Mouse (Mus musculus) lung, postnatal 0 days (tissue): Measurements from ENCODE around the gene Ttll3. TPM values are rescaled to one million over a fixed set of nuclear protein-coding genes. Genes with fewer than 3 reads are reported as not detected.

ENCODE experiments used
- ATAC-seq: fragments of 200-750 bp; cut with Nextera tagmentation; 2 replicates; pipeline ENCODE4 v1.8.0; 2017; ENCODE audit warnings: moderate library complexity
- DNase-seq: peaks from one replicate; pipeline ENCODE4 v3.0.0-alpha.2; 2016; ENCODE audit warnings: low spot score
- H3K27ac ChIP-seq: fragments of 300-500 bp; sonication (generic); 2 replicates; pipeline ENCODE4 v1.5.1; 2014; ENCODE audit warnings: antibody characterized with exemption, mild to moderate bottlenecking, low read length, mixed read lengths
- H3K27me3 ChIP-seq: fragments of 300-500 bp; sonication (generic); replicated peaks from 2 replicates; pipeline ENCODE4 v1.6.1; 2014; ENCODE audit warnings: low read length, mixed read lengths; ENCODE audit not compliant: insufficient read depth
- H3K36me3 ChIP-seq: fragments of 300-500 bp; sonication (generic); 2 replicates; pipeline ENCODE4 v1.6.1; 2014; ENCODE audit warnings: low read length, mixed read lengths; ENCODE audit not compliant: insufficient read depth
- H3K4me1 ChIP-seq: fragments of 300-500 bp; sonication (generic); 2 replicates; pipeline ENCODE4 v1.6.1; 2014; ENCODE audit warnings: antibody characterized with exemption, low read depth, low read length, mixed read lengths; ENCODE audit not compliant: insufficient read depth
- H3K4me2 ChIP-seq: fragments of 300-500 bp; sonication (generic); replicated peaks from 2 replicates; pipeline ENCODE4 v1.6.1; 2014; ENCODE audit warnings: low read depth, mild to moderate bottlenecking, low read length, moderate library complexity, mixed read lengths
- H3K4me3 ChIP-seq: fragments of 300-500 bp; sonication (generic); 2 replicates; pipeline ENCODE4 v1.5.1; 2014; ENCODE audit warnings: low read depth, low read length
- H3K9ac ChIP-seq: fragments of 300-500 bp; sonication (generic); replicated peaks from 2 replicates; pipeline ENCODE4 v1.6.1; 2014; ENCODE audit warnings: low read depth, mild to moderate bottlenecking
- H3K9me3 ChIP-seq: fragments of 300-500 bp; sonication (generic); 2 replicates; pipeline ENCODE4 v1.6.1; 2016; ENCODE audit warnings: low read length, mixed read lengths
- CTCF ChIP-seq: IDR thresholded peaks from 2 replicates; pipeline ENCODE4 v1.5.1; 2016; ENCODE audit warnings: antibody characterized with exemption, mild to moderate bottlenecking
- EP300 ChIP-seq: IDR thresholded peaks from 2 replicates; pipeline ENCODE4 v1.6.1; 2016; ENCODE audit warnings: antibody characterized with exemption, mild to moderate bottlenecking, control low read depth
- whole genome bisulfite sequencing: fragments of 180-500 bp; shearing (Covaris S2); extraction: QIAGEN DNeasy Blood & Tissue Kit; methylation state at CpG from one replicate; pipeline ENCODE4 v1.1.7; 2014; 5-methylcytosine and 5-hydroxymethylcytosine counted together
- polyA plus RNA-seq: library from polyadenylated mRNA; unstranded; fragments of >200 nt; fragmentation: Nextera tagmentation; extraction: Ambion mirVana; gene quantifications from 2 replicates; pipeline ENCODE4 v1.2.1, GENCODE M21; 2015

The Ttll3 gene
- polyA plus RNA-seq, 1 experiment from 2014 or later: 12.4 TPM

DNA sequence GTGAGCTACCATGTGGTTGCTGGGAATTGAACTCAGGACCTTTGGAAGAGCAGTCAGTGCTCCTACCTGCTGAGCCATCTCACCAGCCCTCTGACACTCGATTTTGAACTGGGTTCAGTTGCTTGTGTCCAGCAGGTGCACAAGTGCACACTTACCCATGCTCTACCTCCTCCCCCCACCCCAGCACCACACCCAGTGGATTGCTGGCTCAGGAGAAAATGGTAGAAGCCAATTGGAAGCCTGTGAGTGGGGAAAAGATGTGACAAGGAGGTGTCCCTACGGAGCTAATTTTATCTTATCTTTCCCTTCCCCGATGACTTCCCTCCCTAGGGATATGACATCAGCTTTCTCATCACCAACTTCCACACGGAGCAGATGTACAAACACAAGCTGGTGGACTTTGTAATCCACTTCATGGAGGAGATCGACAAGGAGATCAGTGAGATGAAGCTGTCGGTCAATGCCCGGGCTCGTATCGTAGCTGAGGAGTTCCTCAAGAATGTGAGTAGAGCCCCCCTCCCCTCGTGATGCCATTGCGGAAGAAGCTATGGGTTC is 3.8 kb upstream of the Ttll3 start:
- ATAC-seq: no peak

DNA sequence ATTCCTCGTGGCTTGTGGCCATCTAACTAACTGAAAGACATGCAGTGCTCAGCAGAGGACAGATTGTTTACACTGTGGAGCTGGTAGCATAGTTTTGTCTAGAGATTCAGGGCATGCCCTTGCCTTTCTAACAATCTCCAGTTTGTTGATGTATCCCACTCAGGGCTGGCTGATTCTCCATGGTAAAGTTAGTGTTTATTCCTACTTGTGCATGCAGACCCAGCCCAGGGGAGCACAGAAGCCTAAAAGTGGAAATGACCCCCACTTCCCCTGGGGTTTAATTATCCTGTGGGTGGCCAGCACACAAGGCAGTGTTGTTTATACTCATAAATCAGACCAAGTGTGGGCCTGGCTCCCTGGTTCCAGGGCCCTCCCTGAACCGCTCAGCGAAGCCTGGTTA is 3.0 kb upstream of the Ttll3 start:
- Histone ChIP-seq H3K36me3 (peaks cover 56% of the 10 kb centered on the region), H3K4me1 (no peaks in the 10 kb centered on the region), H3K4me3 (no peak overlapping the region), H3K9me3 (no peaks in the 10 kb centered on the region), H3K27me3 (no peaks in the 10 kb centered on the region), H3K27ac (no peak overlapping the region), H3K4me2 (no peak overlapping the region), H3K9ac (no peak overlapping the region)
- TF ChIP-seq EP300 (no peak), CTCF (no peak)
- no peak for DNase-seq
- ATAC-seq: no peak
- WGBS: 68% methylated on average over 3 of the region's 3 CpGs

More for the DNA sequence above, 3.8 kb upstream of the Ttll3 start:
- no peak for TF ChIP-seq EP300
- TF ChIP-seq CTCF: no peak
- DNase-seq: no peak
- WGBS: 78% methylated on average over 11 of the region's 11 CpGs
- Histone ChIP-seq H3K4me2 (no peak overlapping the region), H3K27ac (no peak overlapping the region), H3K9me3 (no peaks in the 10 kb centered on the region), H3K9ac (no peak overlapping the region), H3K36me3 (peaks cover 61% of the 10 kb centered on the region), H3K4me1 (no peaks in the 10 kb centered on the region), H3K4me3 (no peak overlapping the region), H3K27me3 (no peaks in the 10 kb centered on the region)

DNA sequence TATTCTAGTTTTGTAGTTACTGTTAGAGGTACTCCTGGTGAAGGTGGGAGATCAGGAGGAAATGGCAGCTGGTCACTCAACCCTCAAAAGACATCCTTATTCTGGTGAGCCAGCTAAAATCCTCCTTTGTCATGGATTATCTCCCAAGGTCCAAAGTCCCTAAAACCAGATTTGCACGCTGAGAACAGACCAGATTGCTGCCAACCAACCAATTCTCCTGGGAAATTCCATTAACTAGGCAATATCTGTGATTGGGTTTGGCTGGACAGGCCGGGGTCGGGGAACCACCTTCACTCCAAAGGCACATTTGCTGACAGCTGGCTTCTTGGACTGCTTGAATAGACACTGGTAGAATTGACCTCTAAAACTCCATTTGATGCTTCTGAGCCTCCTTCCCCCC is 1.7 kb downstream of the Ttll3 start:
- H3K4me3 ChIP-seq: no peak overlapping the region
- WGBS: 88% methylated on average over 3 of the region's 3 CpGs

DNA sequence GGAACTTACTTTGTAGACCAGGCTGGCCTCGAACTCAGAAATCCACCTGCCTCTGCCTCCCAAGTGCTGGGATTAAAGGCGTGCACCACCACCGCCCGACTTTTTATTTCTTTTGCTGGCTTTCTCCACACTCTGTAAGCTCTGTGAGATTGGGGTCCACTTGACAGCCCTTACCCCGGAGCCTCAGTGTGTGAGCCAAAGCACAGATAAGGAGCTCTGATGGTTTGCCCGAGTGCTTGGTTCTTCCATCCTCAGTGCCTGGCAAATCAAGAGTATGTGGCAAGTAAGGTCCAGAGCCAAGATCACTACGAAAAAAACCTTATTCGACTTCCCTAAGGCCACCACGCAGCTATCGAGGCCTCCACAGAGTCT is 2.9 kb downstream of the Ttll3 start:
- Histone ChIP-seq H3K4me1 (no peaks in the 10 kb centered on the region), H3K27me3 (no peaks in the 10 kb centered on the region), H3K36me3 (peaks cover 29% of the 10 kb centered on the region), H3K9ac (peak overlapping the region; percentile 47; the same call in 1 of the 2 replicates), H3K9me3 (no peaks in the 10 kb centered on the region), H3K27ac (no peak overlapping the region), H3K4me2 (peak overlapping the region; percentile 66), H3K4me3 (peak overlapping the region; percentile 31)
- ATAC-seq (no peak), DNase-seq (no peak)
- TF ChIP-seq CTCF: no peak
- TF ChIP-seq EP300: no peak
- WGBS: 23% methylated on average over 10 of the region's 10 CpGs

More for the DNA sequence above, 1.7 kb downstream of the Ttll3 start:
- DNase-seq (no peak), ATAC-seq (no peak)
- H3K9me3 ChIP-seq: no peaks in the 10 kb centered on the region
- no peak overlapping the region for H3K9ac ChIP-seq
- TF ChIP-seq CTCF (no peak), EP300 (no peak)
- H3K27ac ChIP-seq: no peak overlapping the region
- H3K4me1 ChIP-seq: no peaks in the 10 kb centered on the region
- no peak overlapping the region for H3K4me2 ChIP-seq
- H3K36me3 ChIP-seq: peaks cover 34% of the 10 kb centered on the region
- no peaks in the 10 kb centered on the region for H3K27me3 ChIP-seq

- 0 out of 2 replicates have a peak, but pooled peaks have one; percentile 2 for TF ChIP-seq CTCF
- TF ChIP-seq EP300: no peak
- peaks cover 24% of the 10 kb centered on the region for H3K36me3 ChIP-seq
- WGBS: 4% methylated on average over 42 of the region's 51 CpGs
- H3K4me3 ChIP-seq: peak overlapping the region; percentile 31
- ATAC-seq: peak; percentile 84
- peak overlapping the region; percentile 66 for H3K4me2 ChIP-seq
- peak; percentile 43 for DNase-seq
- peak overlapping the region; percentile 47; the same call in 1 of the 2 replicates for H3K9ac ChIP-seq
- H3K4me1 ChIP-seq: no peaks in the 10 kb centered on the region
- H3K27ac ChIP-seq: no peak overlapping the region
- no peaks in the 10 kb centered on the region for H3K27me3 ChIP-seq
- H3K9me3 ChIP-seq: no peaks in the 10 kb centered on the region
Measured at GRCm38 (mm10) chr6:113392387-113393071, 3.5 kb downstream of the Ttll3 start.

DNA sequence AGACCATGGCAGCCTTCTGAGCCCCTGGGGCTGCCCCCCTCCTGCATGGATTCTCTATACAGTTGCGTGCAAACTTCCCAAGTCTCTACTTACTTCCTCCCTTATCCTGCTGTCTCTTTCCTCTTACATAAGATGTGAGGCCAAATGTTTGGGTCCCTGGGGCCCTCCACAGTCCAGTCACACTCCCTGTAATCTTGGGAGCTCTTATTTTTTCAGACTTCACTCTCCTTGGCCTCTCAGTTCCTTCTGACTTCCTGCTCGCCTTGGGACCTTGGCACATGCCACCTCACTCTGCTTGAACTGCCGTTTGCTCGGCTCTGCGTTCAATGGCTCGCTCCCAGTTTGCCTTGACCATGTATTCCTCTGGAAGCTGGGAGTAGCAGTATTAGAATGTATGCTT is 4.9 kb downstream of the Ttll3 start:
- H3K9me3 ChIP-seq: no peaks in the 10 kb centered on the region
- TF ChIP-seq EP300: no peak
- 84% methylated on average over 6 of the region's 6 CpGs for WGBS

More for the DNA sequence above, 4.9 kb downstream of the Ttll3 start:
- Histone ChIP-seq H3K9ac (no peak overlapping the region), H3K4me1 (no peaks in the 10 kb centered on the region), H3K4me3 (no peak overlapping the region), H3K27me3 (no peaks in the 10 kb centered on the region), H3K4me2 (no peak overlapping the region), H3K36me3 (peaks cover 12% of the 10 kb centered on the region), H3K27ac (no peak overlapping the region)
- DNase-seq: no peak
- no peak for ATAC-seq
